Mouse (Mus musculus): ENCODE measurements around the gene Adamts17. TPM values are rescaled to one million over a fixed set of nuclear protein-coding genes. Genes with fewer than 3 reads are reported as not detected.

Adamts17 gene
- total and polyA plus RNA-seq, 3 experiments, result 0.33 to 0.42 TPM; not detected in 1

GRCm38 (mm10) chr7:67168288-67168687 lies 328.8 kb downstream of the Adamts17 start:
- H3K27me3 ChIP-seq (ENCODE audit: control insufficient read depth in 1 of 2, insufficient read depth in 2 of 2, low read length in 2 of 2), result peaks cover 0 to 1% of the 10 kb centered on the region in 2 experiments; a peak in 1 of 4 replicates

DNA sequence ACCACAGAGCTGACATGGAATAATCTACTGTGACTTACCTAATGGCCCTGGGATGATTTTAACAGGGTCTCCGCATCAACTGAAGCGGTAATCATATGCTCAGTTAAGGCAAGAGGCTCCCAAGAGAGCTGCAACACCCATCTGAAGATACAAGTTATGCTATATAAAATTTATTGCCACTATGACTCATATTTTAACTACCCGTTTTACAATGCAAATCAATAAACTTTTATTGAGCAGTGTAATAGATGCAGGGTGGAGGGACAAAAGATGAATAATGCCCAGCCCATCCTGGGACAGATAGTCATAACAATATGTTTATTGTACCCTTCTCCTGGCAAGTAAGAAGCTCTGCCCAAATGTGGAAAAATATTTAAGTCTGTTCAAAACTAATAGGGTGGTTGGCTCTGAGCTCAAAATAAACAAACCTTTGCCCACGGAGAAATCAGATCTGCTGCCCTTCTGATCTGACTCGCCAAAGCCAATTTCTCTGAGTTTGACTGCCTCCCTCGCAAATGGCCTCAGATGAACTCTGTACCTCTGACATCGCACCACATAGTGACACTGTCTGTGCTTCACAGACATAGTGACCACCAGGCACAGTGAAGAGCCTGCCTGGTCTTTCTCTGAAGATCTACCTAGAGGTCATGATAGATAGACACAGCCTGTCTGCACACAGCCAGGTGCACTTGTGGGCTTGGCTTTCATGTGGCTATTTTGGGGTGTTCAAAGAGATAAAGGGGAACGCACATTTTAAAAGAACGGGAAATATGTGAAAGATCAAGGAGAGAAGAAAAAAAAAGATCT lies 329.4 kb downstream of the Adamts17 start:
- no peaks in the 10 kb centered on the region for H3K4me1 ChIP-seq (ENCODE audit: control insufficient read depth in 1 of 2, insufficient read depth in 2 of 2, low read length in 2 of 2)
- no peak for DNase-seq (ENCODE audit: low read depth, low spot score)
- H3K27me3 ChIP-seq (ENCODE audit: control insufficient read depth in 1 of 2, insufficient read depth in 2 of 2, low read length in 2 of 2), result peaks cover 0 to 1% of the 10 kb centered on the region in 2 experiments; a peak in 1 of 4 replicates

More at GRCm38 (mm10) chr7:67168288-67168687, 328.8 kb downstream of the Adamts17 start:
- TF ChIP-seq SMC3 (IDR thresholded peaks at IDR 0.05; ENCODE audit: low read depth, low read length) (no peak), USF2 (IDR thresholded peaks at IDR 0.05; ENCODE audit: borderline replicate concordance in 1 of 2, insufficient read depth in 1 of 2, low read depth in 1 of 2, low read length in 2 of 2) (no peak)
- H3K79me2 ChIP-seq (ENCODE audit: control insufficient read depth, insufficient read depth, low read length, poor library complexity), result no peaks in the 10 kb centered on the region
- no peaks in the 10 kb centered on the region for H3K4me1 ChIP-seq (ENCODE audit: control insufficient read depth in 1 of 2, insufficient read depth in 2 of 2, low read length in 2 of 2)
- DNase-seq (ENCODE audit: low read depth, low spot score), result no peak
- no peak overlapping the region for H3K9ac ChIP-seq (ENCODE audit: control insufficient read depth, low read depth, low read length, poor library complexity, severe bottlenecking)
- no peaks in the 10 kb centered on the region for H3K36me3 ChIP-seq (ENCODE audit: control insufficient read depth in 1 of 2, insufficient read depth in 2 of 2, low read length in 2 of 2)
- H3K27ac ChIP-seq (ENCODE audit: control insufficient read depth, low read depth, low read length), result no peak overlapping the region
- H3K4me3 ChIP-seq (ENCODE audit: control insufficient read depth in 1 of 2, insufficient read depth in 1 of 2, low read depth in 2 of 2, low read length in 2 of 2), result no peak overlapping the region
- H3K9me3 ChIP-seq (replicated peaks; ENCODE audit: insufficient read depth, low read length), result no peaks in the 10 kb centered on the region

GRCm38 (mm10) chr7:67173522-67174195 lies 334.1 kb downstream of the Adamts17 start:
- Histone ChIP-seq H3K4me3 (ENCODE audit: control insufficient read depth in 1 of 2, insufficient read depth in 1 of 2, low read depth in 2 of 2, low read length in 2 of 2) (no peak overlapping the region), H3K4me1 (ENCODE audit: control insufficient read depth in 1 of 2, insufficient read depth in 2 of 2, low read length in 2 of 2) (no peaks in the 10 kb centered on the region), H3K79me2 (ENCODE audit: control insufficient read depth, insufficient read depth, low read length, poor library complexity) (no peaks in the 10 kb centered on the region), H3K36me3 (ENCODE audit: control insufficient read depth in 1 of 2, insufficient read depth in 2 of 2, low read length in 2 of 2) (no peaks in the 10 kb centered on the region), H3K27ac (ENCODE audit: control insufficient read depth, low read depth, low read length) (no peak overlapping the region), H3K9ac (ENCODE audit: control insufficient read depth, low read depth, low read length, poor library complexity, severe bottlenecking) (no peak overlapping the region), H3K9me3 (replicated peaks; ENCODE audit: insufficient read depth, low read length) (no peaks in the 10 kb centered on the region), H3K27me3 (ENCODE audit: control insufficient read depth in 1 of 2, insufficient read depth in 2 of 2, low read length in 2 of 2) (peaks cover 0 to 1% of the 10 kb centered on the region in 2 experiments; a peak in 1 of 4 replicates)
- no peak for DNase-seq (ENCODE audit: low read depth, low spot score)
- TF ChIP-seq RAD21 (IDR thresholded peaks at IDR 0.05; ENCODE audit: low read depth, low read length) (no peak), KAT2A (conservative IDR thresholded peaks at IDR 0.05; ENCODE audit: low read depth, low read length) (no peak), HCFC1 (IDR thresholded peaks at IDR 0.05; ENCODE audit: low read depth, low read length) (no peak), ETS1 (IDR thresholded peaks at IDR 0.05; ENCODE audit: low read depth, low read length) (no peak), BHLHE40 (IDR thresholded peaks at IDR 0.05; ENCODE audit: borderline replicate concordance, low read depth, low read length) (no peak), MEF2A (IDR thresholded peaks at IDR 0.05; ENCODE audit: extremely low read depth, insufficient replicate concordance, low read depth, low read length, poor library complexity, severe bottlenecking) (no peak), TCF12 (IDR thresholded peaks at IDR 0.05; ENCODE audit: low read depth, low read length) (no peak), CHD1 (IDR thresholded peaks at IDR 0.05; ENCODE audit: low read depth, low read length) (no peak), TBP (IDR thresholded peaks at IDR 0.05; ENCODE audit: low read depth, low read length) (no peak), POLR2A (IDR thresholded peaks at IDR 0.05; ENCODE audit: control insufficient read depth in 1 of 2, insufficient read depth in 1 of 2, low read depth in 1 of 2, low read length in 2 of 2, poor library complexity in 1 of 2) (no peak), ZMIZ1 (IDR thresholded peaks at IDR 0.05; ENCODE audit: low read depth, low read length) (no peak), GATA1 (IDR thresholded peaks at IDR 0.05; ENCODE audit: low read depth, low read length) (no peak)

More for the DNA sequence above, 329.4 kb downstream of the Adamts17 start:
- H3K79me2 ChIP-seq (ENCODE audit: control insufficient read depth, insufficient read depth, low read length, poor library complexity), result no peaks in the 10 kb centered on the region
- no peak for TF ChIP-seq CHD1 (IDR thresholded peaks at IDR 0.05; ENCODE audit: low read depth, low read length)
- no peak for TF ChIP-seq RCOR1 (IDR thresholded peaks at IDR 0.05; ENCODE audit: low read depth, low read length)
- no peak for TF ChIP-seq USF1 (IDR thresholded peaks at IDR 0.05; ENCODE audit: low read depth, low read length)
- TF ChIP-seq ZKSCAN1 (IDR thresholded peaks at IDR 0.05; ENCODE audit: low read depth, low read length), result no peak
- no peak for TF ChIP-seq E2F4 (IDR thresholded peaks at IDR 0.05; ENCODE audit: borderline replicate concordance, low read depth, low read length)
- no peak for TF ChIP-seq UBTF (IDR thresholded peaks at IDR 0.05; ENCODE audit: borderline replicate concordance, insufficient read depth, low read depth, low read length)
- no peak for TF ChIP-seq RAD21 (IDR thresholded peaks at IDR 0.05; ENCODE audit: low read depth, low read length)
- TF ChIP-seq MAFK (IDR thresholded peaks at IDR 0.05; ENCODE audit: borderline replicate concordance, low read depth, low read length), result no peak
- TF ChIP-seq CHD2 (IDR thresholded peaks at IDR 0.05; ENCODE audit: low read length), result no peak
- TF ChIP-seq SMC3 (IDR thresholded peaks at IDR 0.05; ENCODE audit: low read depth, low read length), result no peak
- no peak for TF ChIP-seq POLR2A (IDR thresholded peaks at IDR 0.05; ENCODE audit: control insufficient read depth in 1 of 2, insufficient read depth in 1 of 2, low read depth in 1 of 2, low read length in 2 of 2, poor library complexity in 1 of 2)
- TF ChIP-seq GATA1 (IDR thresholded peaks at IDR 0.05; ENCODE audit: low read depth, low read length), result no peak
- H3K27ac ChIP-seq (ENCODE audit: control insufficient read depth, low read depth, low read length), result no peak overlapping the region
- no peaks in the 10 kb centered on the region for H3K36me3 ChIP-seq (ENCODE audit: control insufficient read depth in 1 of 2, insufficient read depth in 2 of 2, low read length in 2 of 2)
- H3K9ac ChIP-seq (ENCODE audit: control insufficient read depth, low read depth, low read length, poor library complexity, severe bottlenecking), result no peak overlapping the region
- H3K4me3 ChIP-seq (ENCODE audit: control insufficient read depth in 1 of 2, insufficient read depth in 1 of 2, low read depth in 2 of 2, low read length in 2 of 2), result no peak overlapping the region
- H3K9me3 ChIP-seq (replicated peaks; ENCODE audit: insufficient read depth, low read length), result no peaks in the 10 kb centered on the region

Data from MEL (cell line).